Mouse (Mus musculus): Measurements from ENCODE around the gene Tldc2. TPM values are rescaled to one million over a fixed set of nuclear protein-coding genes. Genes with fewer than 3 reads are reported as not detected.
A peak's percentile ranks its signal among the peaks of the same experiment; 100 is the strongest.

Tldc2 gene
- total RNA-seq, 2 experiments from 2014 or later, result not detected

GRCm38 (mm10) chr2:157078059-157078792, 8.6 kb upstream of the Tldc2 start:
- DNase-seq, result peak; percentile 62

GRCm38 (mm10) chr2:157078793-157079700, 7.8 kb upstream of the Tldc2 start, which contains the start of gene Soga1:
Gene Soga1, minus strand, starts transcription at chr2:157079254.
- peak; percentile 88 for DNase-seq

DNA sequence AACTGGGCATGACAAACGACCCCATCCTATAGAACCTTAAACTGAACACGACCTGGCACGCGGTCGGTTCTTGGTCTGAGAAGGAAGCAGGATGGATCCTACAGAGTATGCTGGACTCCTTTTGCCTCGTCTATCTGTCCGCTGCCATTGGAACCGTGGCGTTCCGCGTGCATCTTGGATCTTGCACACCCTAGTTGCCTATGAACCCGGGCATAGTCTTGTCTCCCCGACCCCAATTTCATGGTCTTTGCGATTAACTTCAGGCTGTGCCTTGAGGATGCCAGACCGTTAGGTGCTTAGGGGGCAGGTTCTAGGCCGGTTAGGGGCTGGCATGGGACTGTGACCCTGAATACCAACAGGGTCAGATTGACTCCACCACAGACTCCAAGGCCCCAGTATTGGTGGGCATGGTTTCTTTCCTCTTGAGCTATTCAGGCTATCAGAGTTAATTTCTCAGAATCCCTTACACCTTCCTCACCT, 7.1 kb upstream of the Tldc2 start:
- no peak for DNase-seq

- DNase-seq, result no peak
Observed at GRCm38 (mm10) chr2:157081331-157081730, 5.5 kb upstream of the Tldc2 start.

- DNase-seq, result no peak
Observed at GRCm38 (mm10) chr2:157081960-157082359, 4.9 kb upstream of the Tldc2 start.

- no peak for DNase-seq
Observed at GRCm38 (mm10) chr2:157084831-157085585, 1.8 kb upstream of the Tldc2 start.

DNA sequence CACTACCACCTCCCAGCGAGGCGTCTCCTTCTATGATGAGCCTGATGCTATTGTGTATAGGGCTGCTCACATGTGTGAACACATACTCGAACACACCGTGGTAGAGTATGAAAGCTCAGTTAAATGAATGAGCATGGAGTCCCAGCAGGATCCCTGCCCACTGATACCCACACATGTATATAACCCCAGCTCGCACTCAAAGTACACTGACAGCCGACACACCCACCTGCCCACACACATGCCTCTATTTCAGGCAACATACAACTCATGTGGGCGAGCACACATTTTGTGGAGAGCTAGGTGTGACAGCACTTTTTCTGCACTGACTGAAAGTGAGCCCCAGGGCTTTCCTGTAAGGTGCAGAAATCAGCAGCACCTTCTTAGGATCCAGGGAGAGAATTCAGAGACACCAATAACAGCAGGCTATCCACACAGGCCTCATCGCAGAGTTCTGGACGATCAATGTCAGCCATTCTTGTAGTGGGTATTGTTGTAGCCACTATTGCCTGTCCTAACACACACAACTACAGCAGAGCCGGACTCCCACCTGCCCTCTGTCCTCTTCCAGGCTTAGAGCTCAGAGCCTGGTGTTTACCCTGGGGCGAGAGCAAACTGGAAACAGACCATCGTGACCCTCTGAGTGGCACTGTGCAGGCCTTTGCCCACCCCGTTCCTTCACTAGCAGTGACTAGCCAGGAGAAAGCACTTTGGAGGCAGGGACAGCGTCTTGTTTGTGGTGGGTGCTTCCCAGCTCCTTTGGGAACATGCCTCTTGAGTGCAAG, 872 bp downstream of the Tldc2 start:
- no peak for DNase-seq

GRCm38 (mm10) chr2:157092024-157092423, 5.2 kb downstream of the Tldc2 start:
- DNase-seq, result peak; percentile 67

GRCm38 (mm10) chr2:157095005-157095755, 8.3 kb downstream of the Tldc2 start:
- DNase-seq, result peak; percentile 80

- DNase-seq, result no peak
Observed at GRCm38 (mm10) chr2:157099532-157100318, 12.9 kb downstream of the Tldc2 start.

DNA sequence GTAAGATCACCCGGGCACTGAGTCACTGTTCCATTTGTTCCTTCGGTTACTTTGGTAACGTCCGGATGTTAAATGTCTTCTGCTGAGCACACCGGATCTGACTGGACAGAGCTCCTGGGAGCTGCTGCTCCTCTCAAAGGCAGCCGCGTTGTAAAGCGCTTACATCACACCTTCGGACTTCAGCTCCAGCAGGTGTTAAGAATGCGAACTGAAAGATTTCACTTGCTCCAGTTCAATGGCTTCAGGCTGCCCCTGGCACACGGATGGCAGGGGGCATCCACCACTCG, 13.4 kb downstream of the Tldc2 start:
- no peak for DNase-seq

GRCm38 (mm10) chr2:157101650-157102049, 14.8 kb downstream of the Tldc2 start:
- no peak for DNase-seq

GRCm38 (mm10) chr2:157102256-157102655, 15.4 kb downstream of the Tldc2 start:
- DNase-seq, result no peak

GRCm38 (mm10) chr2:157104454-157104853, 17.6 kb downstream of the Tldc2 start:
- DNase-seq, result no peak

GRCm38 (mm10) chr2:157108236-157108635, 21.4 kb downstream of the Tldc2 start:
- no peak for DNase-seq

DNA sequence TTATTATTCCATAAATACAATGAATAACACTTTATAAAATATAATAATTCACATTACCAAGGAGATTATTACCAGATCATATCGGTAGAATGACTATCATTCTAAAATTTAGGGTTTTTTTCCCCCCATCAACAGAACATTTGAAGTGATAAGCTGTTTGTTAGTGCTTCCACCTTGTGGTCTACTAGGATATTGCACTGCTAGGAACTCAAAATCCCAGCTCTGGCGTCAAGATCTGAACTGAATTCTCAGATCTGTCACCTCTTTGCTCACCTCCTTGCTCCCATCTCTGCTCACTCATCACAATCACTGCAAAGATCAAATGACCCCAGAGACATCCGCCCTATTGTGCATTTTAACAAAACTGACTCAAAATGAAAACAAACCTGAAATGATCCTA, 30.1 kb downstream of the Tldc2 start:
- DNase-seq, result no peak

GRCm38 (mm10) chr2:157118556-157118955, 31.7 kb downstream of the Tldc2 start:
- DNase-seq, result no peak

- no peak for DNase-seq
Observed at GRCm38 (mm10) chr2:157119075-157119474, 32.2 kb downstream of the Tldc2 start.

DNA sequence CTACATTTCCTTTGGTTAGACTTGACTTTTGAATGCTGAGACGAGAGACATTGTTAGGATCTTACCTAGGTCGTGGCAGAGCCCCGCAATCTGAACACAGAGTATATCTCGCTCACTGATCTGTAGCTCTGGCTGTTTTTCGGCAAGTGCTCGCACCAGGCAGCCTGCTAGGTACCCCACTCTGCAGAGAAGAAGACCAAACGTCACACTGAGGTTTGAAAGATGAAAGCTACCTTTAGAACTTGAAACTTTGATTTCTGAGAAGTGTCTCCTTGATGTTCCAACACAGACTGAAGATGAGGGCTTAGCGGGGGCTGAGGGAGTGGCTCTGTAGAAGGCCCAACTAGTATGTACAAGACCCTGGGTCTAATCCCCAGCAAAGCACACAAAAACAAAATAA, 34.9 kb downstream of the Tldc2 start:
- no peak for DNase-seq

- no peak for DNase-seq
Observed at GRCm38 (mm10) chr2:157125246-157125645, 38.4 kb downstream of the Tldc2 start.
